In genomic region chr4:9080821-9081493, GRCm38 (mm10) we compare ENCODE assay signal across 11 mouse cellular contexts.
DNase-seq lines count a peak whose midpoint lies in the region; ATAC-seq and TF ChIP-seq lines count a peak whose summit lies in the region.
"Had no signal": no experiment of that assay in that cellular context is flagged by ENCODE, and none has a peak within 500 bp of the region (broad histone marks: within the 10 kb centered on the region; RNA-seq: fewer than 3 reads in every experiment).

No protein-coding gene starts in this region.

- H3K4me2 ChIP-seq in heart, embryonic 16.5 days (ENCODE audit: low read depth, low read length), result peak overlapping the region; percentile 19; the same call in 1 of the 2 replicates
- H3K4me2 ChIP-seq in heart, embryonic 12.5 days, result no peak overlapping the region
- H3K4me2 ChIP-seq: embryonic facial prominence, embryonic 15.5 days had no signal

- no peaks in the 10 kb centered on the region for H3K27me3 ChIP-seq in heart, embryonic 16.5 days (ENCODE audit: control insufficient read depth, insufficient read depth, low read length)
- H3K27me3 ChIP-seq in heart, embryonic 12.5 days (replicated peaks), result 0 out of 2 replicates have a peak, but pooled peaks cover 3% of the 10 kb centered on the region
- H3K27me3 ChIP-seq: embryonic facial prominence, embryonic 15.5 days; neural tube, embryonic 13.5 days had no signal

- 30% methylated on average over 15 of the region's 15 CpGs for WGBS in heart, embryonic 16.5 days
- WGBS in heart, embryonic 12.5 days, result 43% methylated on average over 15 of the region's 15 CpGs

- TF ChIP-seq POLR2A in brain, embryonic 14.5 days (IDR thresholded peaks at IDR 0.05; ENCODE audit: borderline replicate concordance, extremely low read depth, insufficient read depth, insufficient read length, poor library complexity, severe bottlenecking), result no peak

- H3K4me1 ChIP-seq in heart, embryonic 16.5 days (ENCODE audit: control insufficient read depth, insufficient read depth, low read length), result peaks cover 44% of the 10 kb centered on the region
- peaks cover 42% of the 10 kb centered on the region for H3K4me1 ChIP-seq in heart, embryonic 12.5 days (replicated peaks)

- no peak overlapping the region for H3K4me3 ChIP-seq in heart, embryonic 16.5 days (ENCODE audit: low read length)
- H3K4me3 ChIP-seq in heart, embryonic 12.5 days, result no peak overlapping the region
- H3K4me3 ChIP-seq: embryonic facial prominence, embryonic 15.5 days; neural tube, embryonic 13.5 days had no signal

- H3K36me3 ChIP-seq in heart, embryonic 16.5 days (ENCODE audit: control insufficient read depth, insufficient read depth), result no peaks in the 10 kb centered on the region
- no peaks in the 10 kb centered on the region for H3K36me3 ChIP-seq in heart, embryonic 12.5 days
- H3K36me3 ChIP-seq: embryonic facial prominence, embryonic 15.5 days; neural tube, embryonic 13.5 days had no signal

- no peaks in the 10 kb centered on the region for H3K9me3 ChIP-seq in heart, embryonic 16.5 days (replicated peaks; ENCODE audit: control insufficient read depth, low read length)
- no peaks in the 10 kb centered on the region for H3K9me3 ChIP-seq in heart, embryonic 12.5 days (replicated peaks)
- H3K9me3 ChIP-seq: embryonic facial prominence, embryonic 15.5 days; neural tube, embryonic 13.5 days had no signal

- no peak overlapping the region for H3K9ac ChIP-seq in heart, embryonic 16.5 days (ENCODE audit: low read length)
- H3K9ac ChIP-seq in heart, embryonic 12.5 days, result no peak overlapping the region
- H3K9ac ChIP-seq: embryonic facial prominence, embryonic 15.5 days; neural tube, embryonic 13.5 days had no signal

- 0 out of 2 replicates have a peak, but pooled peaks have one; percentile 34 for ATAC-seq in heart, embryonic 16.5 days (replicated peaks; ENCODE audit: extremely low read depth, insufficient read depth, low FRiP score)
- ATAC-seq in heart, embryonic 12.5 days (ENCODE audit: insufficient number of reproducible peaks, low FRiP score), result no peak
- ATAC-seq in megakaryocyte progenitor cell, adult 5-6 weeks (replicated peaks; ENCODE audit: poor library complexity), result peak; percentile 77

- no peak for TF ChIP-seq CTCF in brain, embryonic 14.5 days (IDR thresholded peaks at IDR 0.05; ENCODE audit: borderline replicate concordance, extremely low read depth, insufficient read depth, insufficient read length)

- peak; percentile 55 for DNase-seq in testis, postnatal 10 days (ENCODE audit: low spot score)
- no peak for DNase-seq in testis, postnatal 14 days (ENCODE audit: low spot score)
- DNase-seq in brain, embryonic 14.5 days (ENCODE audit: low read depth), result peak; percentile 72
- DNase-seq in layer of hippocampus, adult 18-20 months (ENCODE audit: low spot score in 2 of 2), result no peak
- DNase-seq in natural killer cell, adult 2 months (ENCODE audit: low spot score in 2 of 2), result no peak

- peak overlapping the region; percentile 69; the same call in 1 of the 2 replicates for H3K27ac ChIP-seq in heart, embryonic 16.5 days (ENCODE audit: low read length)
- no peak overlapping the region for H3K27ac ChIP-seq in heart, embryonic 12.5 days (ENCODE audit: poor library complexity, severe bottlenecking)
- H3K27ac ChIP-seq: embryonic facial prominence, embryonic 15.5 days; kidney, postnatal 0 days; neural tube, embryonic 13.5 days had no signal

Comparison
In these comparisons a context has a peak if more than half of its experiments do, and no peak if none do; other contexts are left out.
1. DNase-seq: peak in testis, postnatal 10 days (single experiment) and brain, embryonic 14.5 days (single experiment); none in testis, postnatal 14 days (single experiment), layer of hippocampus, adult 18-20 months (0 of 2) and natural killer cell, adult 2 months (0 of 2).